Mouse (Mus musculus): Measurements from ENCODE around the gene Ybx3. TPM values are rescaled to one million over a fixed set of nuclear protein-coding genes. Genes with fewer than 3 reads are reported as not detected.
A peak's percentile ranks its signal among the peaks of the same experiment; 100 is the strongest.

Ybx3 gene
- polyA plus RNA-seq, 1 experiment from 2014 or later, result 57.0 TPM

- DNase-seq (ENCODE audit: low spot score) (no peak), ATAC-seq (ENCODE audit: insufficient read depth, low FRiP score, low TSS enrichment) (no peak)
- Histone ChIP-seq H3K9me3 (ENCODE audit: control insufficient read depth, low read length) (no peaks in the 10 kb centered on the region), H3K4me2 (ENCODE audit: low read depth) (no peak overlapping the region), H3K36me3 (ENCODE audit: control insufficient read depth, insufficient read depth, low read length) (peaks cover 2% of the 10 kb centered on the region; the same call in 1 of the 2 replicates), H3K27me3 (ENCODE audit: control insufficient read depth, insufficient read depth, low read length) (no peaks in the 10 kb centered on the region), H3K27ac (ENCODE audit: low read depth, low read length) (no peak overlapping the region), H3K4me1 (ENCODE audit: control insufficient read depth, insufficient read depth, low read length) (no peaks in the 10 kb centered on the region), H3K9ac (ENCODE audit: low read length) (no peak overlapping the region), H3K4me3 (ENCODE audit: low read depth, low read length) (no peak overlapping the region)
- 85% methylated on average over 2 of the region's 2 CpGs for WGBS
These were observed 28.7 kb downstream of the Ybx3 start for GRCm38 (mm10) chr6:131359543-131359942.

DNA sequence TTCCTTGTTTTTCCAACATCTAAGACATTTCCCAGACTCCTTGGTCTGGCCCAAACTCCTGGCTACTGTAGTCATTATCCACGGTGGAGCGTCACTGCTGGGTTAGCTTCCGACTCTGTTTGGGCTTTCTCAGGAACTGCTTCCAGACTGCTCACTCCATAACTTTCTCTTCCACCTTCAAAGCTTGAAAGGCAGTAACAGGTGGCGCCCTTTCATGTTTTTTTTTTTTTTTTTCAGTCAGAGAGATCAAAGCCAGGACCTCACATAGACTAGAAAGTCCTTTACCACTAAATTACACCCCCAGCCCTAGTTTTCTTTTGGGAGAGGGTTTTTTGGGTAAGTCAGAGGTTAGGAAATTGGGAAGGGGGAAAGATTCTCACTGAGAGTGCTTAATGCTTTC is 33.4 kb downstream of the Ybx3 start:
- H3K4me2 ChIP-seq (ENCODE audit: low read depth), result no peak overlapping the region
- no peak overlapping the region for H3K9ac ChIP-seq (ENCODE audit: low read length)
- WGBS, result 37% methylated on average over 4 of the region's 4 CpGs
- H3K36me3 ChIP-seq (ENCODE audit: control insufficient read depth, insufficient read depth, low read length), result no peaks in the 10 kb centered on the region
- no peak overlapping the region for H3K4me3 ChIP-seq (ENCODE audit: low read depth, low read length)
- H3K9me3 ChIP-seq (ENCODE audit: control insufficient read depth, low read length), result no peaks in the 10 kb centered on the region
- H3K27me3 ChIP-seq (ENCODE audit: control insufficient read depth, insufficient read depth, low read length), result no peaks in the 10 kb centered on the region
- DNase-seq (ENCODE audit: low spot score), result no peak
- H3K27ac ChIP-seq (ENCODE audit: low read depth, low read length), result no peak overlapping the region
- ATAC-seq (ENCODE audit: insufficient read depth, low FRiP score, low TSS enrichment), result no peak
- no peaks in the 10 kb centered on the region for H3K4me1 ChIP-seq (ENCODE audit: control insufficient read depth, insufficient read depth, low read length)

GRCm38 (mm10) chr6:131353352-131353919 is 34.8 kb downstream of the Ybx3 start, which contains the start of gene Styk1:
TSS of gene Styk1 (minus strand) at chr6:131353597.
- H3K4me1 ChIP-seq (ENCODE audit: control insufficient read depth, insufficient read depth, low read length), result no peaks in the 10 kb centered on the region
- H3K4me3 ChIP-seq (ENCODE audit: low read depth, low read length), result peak within 1 kb of the TSS; percentile 18; the same call in 1 of the 2 replicates
- no peaks in the 10 kb centered on the region for H3K36me3 ChIP-seq (ENCODE audit: control insufficient read depth, insufficient read depth, low read length)
- no peaks in the 10 kb centered on the region for H3K9me3 ChIP-seq (ENCODE audit: control insufficient read depth, low read length)
- H3K27ac ChIP-seq (ENCODE audit: low read depth, low read length), result no peak within 1 kb of the TSS
- 4% methylated on average over 16 of the region's 16 CpGs for WGBS
- H3K4me2 ChIP-seq (ENCODE audit: low read depth), result peak within 1 kb of the TSS; percentile 53
- DNase-seq (ENCODE audit: low spot score), result peak; percentile 78
- no peaks in the 10 kb centered on the region for H3K27me3 ChIP-seq (ENCODE audit: control insufficient read depth, insufficient read depth, low read length)
- ATAC-seq (ENCODE audit: insufficient read depth, low FRiP score, low TSS enrichment), result peak; percentile 73
- H3K9ac ChIP-seq (ENCODE audit: low read length), result no peak within 1 kb of the TSS

- ATAC-seq (ENCODE audit: insufficient read depth, low FRiP score, low TSS enrichment), result no peak
- no peak overlapping the region for H3K4me3 ChIP-seq (ENCODE audit: low read depth, low read length)
These were observed 41.2 kb downstream of the Ybx3 start for GRCm38 (mm10) chr6:131347026-131347425.

DNA sequence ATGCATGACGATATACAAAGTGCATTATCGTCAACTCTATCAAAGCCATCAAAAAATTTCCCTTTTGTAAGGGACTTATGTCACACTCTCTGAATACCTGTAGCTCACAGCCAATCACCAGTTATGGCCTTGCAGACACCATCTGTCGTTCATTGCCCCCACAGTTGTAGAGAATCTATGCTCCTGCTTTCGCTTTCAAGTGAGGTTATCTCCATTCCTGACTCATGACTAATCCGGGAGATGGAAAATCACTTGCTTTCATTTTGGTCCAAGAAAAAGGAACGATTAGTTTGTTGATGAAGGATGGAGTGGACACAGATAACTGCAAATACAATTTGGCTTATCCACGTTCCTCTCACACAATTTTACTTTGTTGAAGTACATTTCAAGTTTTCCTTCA is 43.9 kb downstream of the Ybx3 start:
- Histone ChIP-seq H3K9me3 (ENCODE audit: control insufficient read depth, low read length) (no peaks in the 10 kb centered on the region), H3K27ac (ENCODE audit: low read depth, low read length) (no peak overlapping the region), H3K36me3 (ENCODE audit: control insufficient read depth, insufficient read depth, low read length) (no peaks in the 10 kb centered on the region), H3K4me3 (ENCODE audit: low read depth, low read length) (no peak overlapping the region), H3K4me1 (ENCODE audit: control insufficient read depth, insufficient read depth, low read length) (no peaks in the 10 kb centered on the region), H3K27me3 (ENCODE audit: control insufficient read depth, insufficient read depth, low read length) (no peaks in the 10 kb centered on the region), H3K9ac (ENCODE audit: low read length) (no peak overlapping the region), H3K4me2 (ENCODE audit: low read depth) (no peak overlapping the region)
- 87% methylated on average over 7 of the region's 7 CpGs for WGBS
- ATAC-seq (ENCODE audit: insufficient read depth, low FRiP score, low TSS enrichment), result no peak
- DNase-seq (ENCODE audit: low spot score), result no peak

More at GRCm38 (mm10) chr6:131347026-131347425, 41.2 kb downstream of the Ybx3 start:
- 85% methylated on average over 2 of the region's 2 CpGs for WGBS
- Histone ChIP-seq H3K4me2 (ENCODE audit: low read depth) (no peak overlapping the region), H3K36me3 (ENCODE audit: control insufficient read depth, insufficient read depth, low read length) (no peaks in the 10 kb centered on the region), H3K9ac (ENCODE audit: low read length) (no peak overlapping the region), H3K9me3 (ENCODE audit: control insufficient read depth, low read length) (no peaks in the 10 kb centered on the region), H3K27ac (ENCODE audit: low read depth, low read length) (no peak overlapping the region), H3K4me1 (ENCODE audit: control insufficient read depth, insufficient read depth, low read length) (no peaks in the 10 kb centered on the region), H3K27me3 (ENCODE audit: control insufficient read depth, insufficient read depth, low read length) (no peaks in the 10 kb centered on the region)
- DNase-seq (ENCODE audit: low spot score), result no peak

- H3K4me2 ChIP-seq (ENCODE audit: low read depth), result no peak overlapping the region
- no peak overlapping the region for H3K4me3 ChIP-seq (ENCODE audit: low read depth, low read length)
- no peaks in the 10 kb centered on the region for H3K4me1 ChIP-seq (ENCODE audit: control insufficient read depth, insufficient read depth, low read length)
- no peaks in the 10 kb centered on the region for H3K36me3 ChIP-seq (ENCODE audit: control insufficient read depth, insufficient read depth, low read length)
- ATAC-seq (ENCODE audit: insufficient read depth, low FRiP score, low TSS enrichment), result no peak
- H3K9ac ChIP-seq (ENCODE audit: low read length), result no peak overlapping the region
- no peaks in the 10 kb centered on the region for H3K27me3 ChIP-seq (ENCODE audit: control insufficient read depth, insufficient read depth, low read length)
- 78% methylated on average over 3 of the region's 3 CpGs for WGBS
- H3K27ac ChIP-seq (ENCODE audit: low read depth, low read length), result no peak overlapping the region
- H3K9me3 ChIP-seq (ENCODE audit: control insufficient read depth, low read length), result no peaks in the 10 kb centered on the region
- no peak for DNase-seq (ENCODE audit: low spot score)
These were observed 48.2 kb downstream of the Ybx3 start for GRCm38 (mm10) chr6:131340082-131340481.

DNA sequence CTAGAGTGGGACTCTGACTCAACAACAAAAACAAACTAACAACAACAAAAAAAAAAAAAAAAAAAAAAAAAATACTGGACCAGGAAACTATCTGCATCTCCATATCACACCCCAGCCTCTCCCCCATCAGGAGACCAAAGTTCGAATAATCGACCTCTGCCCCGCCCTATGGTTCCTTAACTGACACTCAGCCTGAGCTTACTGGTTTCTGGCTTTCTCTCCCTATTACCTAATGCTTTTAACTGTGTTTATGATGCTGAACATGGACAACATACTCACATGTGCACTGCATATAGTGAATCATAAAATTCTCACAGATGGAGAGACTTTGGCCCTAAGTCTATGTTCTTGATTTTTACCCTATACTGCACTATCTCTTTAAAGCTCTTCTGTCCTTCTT is 49.0 kb downstream of the Ybx3 start:
- Histone ChIP-seq H3K36me3 (ENCODE audit: control insufficient read depth, insufficient read depth, low read length) (no peaks in the 10 kb centered on the region), H3K9ac (ENCODE audit: low read length) (no peak overlapping the region), H3K4me1 (ENCODE audit: control insufficient read depth, insufficient read depth, low read length) (no peaks in the 10 kb centered on the region), H3K4me2 (ENCODE audit: low read depth) (no peak overlapping the region), H3K9me3 (ENCODE audit: control insufficient read depth, low read length) (no peaks in the 10 kb centered on the region), H3K27ac (ENCODE audit: low read depth, low read length) (no peak overlapping the region), H3K27me3 (ENCODE audit: control insufficient read depth, insufficient read depth, low read length) (no peaks in the 10 kb centered on the region), H3K4me3 (ENCODE audit: low read depth, low read length) (no peak overlapping the region)
- ATAC-seq (ENCODE audit: insufficient read depth, low FRiP score, low TSS enrichment), result no peak
- DNase-seq (ENCODE audit: low spot score), result no peak
- WGBS, result 83% methylated on average over 3 of the region's 3 CpGs

DNA sequence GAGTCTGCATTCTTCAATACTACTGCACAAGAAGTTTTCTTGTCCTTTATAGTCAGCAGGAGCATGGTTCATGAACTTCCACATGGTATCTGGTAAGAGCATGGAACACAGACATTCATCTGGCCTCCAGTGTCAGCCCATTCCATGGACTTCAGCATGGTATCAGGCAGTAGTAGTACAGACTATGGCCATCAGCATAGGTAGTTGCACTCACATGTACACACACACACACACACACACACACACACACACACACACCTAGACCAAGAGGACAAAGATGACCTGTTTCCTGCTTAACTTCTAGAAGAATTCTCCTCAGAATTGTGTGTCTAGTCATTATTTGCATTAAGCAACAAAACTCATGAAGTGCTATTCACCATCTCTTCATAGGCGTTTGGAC is 49.5 kb downstream of the Ybx3 start:
- Histone ChIP-seq H3K4me1 (ENCODE audit: control insufficient read depth, insufficient read depth, low read length) (no peaks in the 10 kb centered on the region), H3K9ac (ENCODE audit: low read length) (no peak overlapping the region), H3K4me2 (ENCODE audit: low read depth) (no peak overlapping the region), H3K36me3 (ENCODE audit: control insufficient read depth, insufficient read depth, low read length) (no peaks in the 10 kb centered on the region), H3K9me3 (ENCODE audit: control insufficient read depth, low read length) (no peaks in the 10 kb centered on the region), H3K4me3 (ENCODE audit: low read depth, low read length) (no peak overlapping the region), H3K27me3 (ENCODE audit: control insufficient read depth, insufficient read depth, low read length) (no peaks in the 10 kb centered on the region), H3K27ac (ENCODE audit: low read depth, low read length) (no peak overlapping the region)
- no peak for DNase-seq (ENCODE audit: low spot score)
- ATAC-seq (ENCODE audit: insufficient read depth, low FRiP score, low TSS enrichment), result no peak
- WGBS, result 100% methylated on average over 1 of the region's 1 CpGs

DNA sequence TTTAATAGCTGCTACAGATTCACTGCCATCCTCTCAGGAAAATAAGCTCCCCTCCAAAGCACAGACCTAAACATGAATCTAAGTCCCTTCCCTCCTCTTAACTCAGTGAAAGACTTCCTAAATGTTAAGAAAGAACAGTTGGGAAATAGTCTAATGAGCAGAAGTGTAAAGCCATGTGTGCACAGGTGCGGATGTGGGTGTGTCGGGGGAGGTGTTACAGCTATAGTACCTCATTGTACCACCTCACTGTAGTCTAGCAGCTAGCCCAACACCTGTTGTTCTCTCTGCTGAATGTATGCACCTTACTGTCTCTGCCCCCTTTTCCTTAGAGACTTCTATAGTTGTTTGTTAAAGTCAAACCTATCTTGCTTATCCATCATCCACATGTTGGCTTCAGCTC is 61.2 kb downstream of the Ybx3 start:
- WGBS, result 81% methylated on average over 2 of the region's 2 CpGs
- Histone ChIP-seq H3K9me3 (ENCODE audit: control insufficient read depth, low read length) (no peaks in the 10 kb centered on the region), H3K4me2 (ENCODE audit: low read depth) (no peak overlapping the region), H3K4me1 (ENCODE audit: control insufficient read depth, insufficient read depth, low read length) (no peaks in the 10 kb centered on the region), H3K9ac (ENCODE audit: low read length) (no peak overlapping the region), H3K4me3 (ENCODE audit: low read depth, low read length) (no peak overlapping the region), H3K27me3 (ENCODE audit: control insufficient read depth, insufficient read depth, low read length) (no peaks in the 10 kb centered on the region), H3K27ac (ENCODE audit: low read depth, low read length) (no peak overlapping the region), H3K36me3 (ENCODE audit: control insufficient read depth, insufficient read depth, low read length) (no peaks in the 10 kb centered on the region)
- no peak for ATAC-seq (ENCODE audit: insufficient read depth, low FRiP score, low TSS enrichment)
- no peak for DNase-seq (ENCODE audit: low spot score)
